Mouse (Mus musculus) hindbrain, postnatal 0 days (tissue): ENCODE measurements around the gene Gucy1a1. TPM values are rescaled to one million over a fixed set of nuclear protein-coding genes. Genes with fewer than 3 reads are reported as not detected.
A peak's percentile ranks its signal among the peaks of the same experiment; 100 is the strongest.
"Not testable (repeated sequence)": the region's sequence is repeated elsewhere in the genome, so short reads cannot be mapped to it uniquely, and the experiment has no call there.

ENCODE experiments used
- ATAC-seq: fragments of 200-750 bp; cut with Nextera tagmentation; 2 replicates; pipeline ENCODE4 v1.8.0; 2017; ENCODE audit warnings: mild to moderate bottlenecking, moderate TSS enrichment, moderate library complexity
- DNase-seq: peaks from one replicate; pipeline ENCODE4 v3.0.0-alpha.2; 2015; ENCODE audit warnings: low spot score
- H3K27ac ChIP-seq: fragments of 300-500 bp; sonication (generic); 2 replicates; pipeline ENCODE4 v1.5.1; 2014; ENCODE audit warnings: mild to moderate bottlenecking
- H3K27me3 ChIP-seq: fragments of 300-500 bp; sonication (generic); 2 replicates; pipeline ENCODE4 v1.6.1; 2014; ENCODE audit warnings: low read length, mixed read lengths; ENCODE audit not compliant: insufficient read depth
- H3K36me3 ChIP-seq: fragments of 300-500 bp; sonication (generic); 2 replicates; pipeline ENCODE4 v1.6.1; 2014; ENCODE audit warnings: low read length, mixed read lengths; ENCODE audit not compliant: insufficient read depth
- H3K4me1 ChIP-seq: fragments of 300-500 bp; sonication (generic); 2 replicates; pipeline ENCODE4 v1.6.1; 2014; ENCODE audit warnings: antibody characterized with exemption, low read length, mixed read lengths; ENCODE audit not compliant: insufficient read depth
- H3K4me2 ChIP-seq: fragments of 300-500 bp; sonication (generic); 2 replicates; pipeline ENCODE4 v1.6.1; 2014; ENCODE audit warnings: low read depth, mild to moderate bottlenecking, low read length, moderate library complexity, mixed read lengths
- H3K4me3 ChIP-seq: fragments of 300-500 bp; sonication (generic); 2 replicates; pipeline ENCODE4 v1.5.1; 2014; ENCODE audit warnings: low read length
- H3K9ac ChIP-seq: fragments of 300-500 bp; sonication (generic); replicated peaks from 2 replicates; pipeline ENCODE4 v1.6.1; 2014; ENCODE audit warnings: mild to moderate bottlenecking, low read length, moderate library complexity, mixed read lengths
- H3K9me3 ChIP-seq: fragments of 300-500 bp; sonication (generic); 2 replicates; pipeline ENCODE4 v1.6.1; 2016; ENCODE audit warnings: low read length, mixed read lengths
- CTCF ChIP-seq: IDR thresholded peaks from 2 replicates; pipeline ENCODE4 v1.5.1; 2016; ENCODE audit warnings: antibody characterized with exemption, control low read depth, low read depth
- WGBS: fragments of 180-500 bp; shearing (Covaris S2); extraction: QIAGEN DNeasy Blood & Tissue Kit; methylation state at CpG from one replicate; pipeline ENCODE4 v1.1.7; 2014; 5-methylcytosine and 5-hydroxymethylcytosine counted together
- polyA plus RNA-seq: library from polyadenylated mRNA; unstranded; fragments of >200 nt; fragmentation: Nextera tagmentation; extraction: Ambion mirVana; gene quantifications from 2 replicates; pipeline ENCODE4 v1.2.1, GENCODE M21; 2015
- total RNA-seq: library from RNA; depleted of rRNA; stranded (reverse); fragments of >200 nt; gene quantifications from 2 replicates; pipeline ENCODE4 v1.2.3, GENCODE M21; 2014

The Gucy1a1 gene
- total and polyA plus RNA-seq, 2 experiments from 2014 or later = 27.6 to 43.4 TPM

DNA sequence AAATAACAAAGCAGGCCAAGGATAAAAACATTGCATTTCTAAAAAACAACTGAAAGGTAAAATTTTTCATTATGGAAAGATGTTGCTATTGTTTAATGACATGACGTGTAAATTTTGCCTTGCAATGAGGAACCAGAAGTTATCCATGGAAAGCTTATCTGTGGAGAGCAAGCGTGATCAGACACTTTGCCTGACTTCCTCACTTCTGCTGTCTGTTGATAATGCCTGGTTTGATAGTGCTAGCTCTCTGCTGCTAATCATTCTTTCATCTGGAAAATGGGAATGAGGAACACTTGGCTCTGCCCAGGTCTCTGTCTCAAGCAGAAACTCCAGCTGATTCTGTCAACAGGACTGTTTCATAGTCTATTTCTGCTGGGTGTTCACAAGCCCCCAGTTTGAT lies 20.3 kb upstream of the Gucy1a1 start:
- Histone ChIP-seq H3K9me3 (no peaks in the 10 kb centered on the region), H3K4me2 (no peak overlapping the region), H3K27ac (no peak overlapping the region), H3K4me3 (no peak overlapping the region), H3K36me3 (no peaks in the 10 kb centered on the region), H3K9ac (no peak overlapping the region), H3K4me1 (no peaks in the 10 kb centered on the region), H3K27me3 (no peaks in the 10 kb centered on the region)
- DNase-seq (no peak), ATAC-seq (no peak)
- no peak for TF ChIP-seq CTCF
- 92% methylated on average over 2 of the region's 2 CpGs for WGBS

DNA sequence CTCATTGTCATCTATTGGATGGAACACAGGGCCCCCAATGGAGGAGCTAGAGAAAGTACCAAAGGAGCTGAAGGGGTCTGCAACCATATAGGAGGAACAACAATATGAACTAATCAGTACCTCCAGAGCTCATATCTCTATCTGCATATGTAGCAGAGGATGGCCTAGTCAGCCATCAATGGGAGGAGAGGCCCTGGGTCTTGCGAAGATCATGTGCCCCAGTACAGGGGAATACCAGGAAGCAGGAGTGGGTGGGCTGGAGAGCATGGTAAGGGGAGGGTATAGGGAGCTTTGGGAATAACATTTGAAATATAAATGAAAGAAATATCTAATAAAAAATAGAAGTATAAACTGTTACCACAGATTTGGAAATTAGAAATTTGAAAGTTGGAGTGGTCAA lies 17.4 kb upstream of the Gucy1a1 start:
- H3K9me3 ChIP-seq, H3K4me3 ChIP-seq, ATAC-seq, H3K9ac ChIP-seq, H3K4me2 ChIP-seq, DNase-seq, H3K27ac ChIP-seq, H3K27me3 ChIP-seq, H3K36me3 ChIP-seq, H3K4me1 ChIP-seq: not testable (repeated sequence)
- WGBS = 89% methylated on average over 1 of the region's 1 CpGs

DNA sequence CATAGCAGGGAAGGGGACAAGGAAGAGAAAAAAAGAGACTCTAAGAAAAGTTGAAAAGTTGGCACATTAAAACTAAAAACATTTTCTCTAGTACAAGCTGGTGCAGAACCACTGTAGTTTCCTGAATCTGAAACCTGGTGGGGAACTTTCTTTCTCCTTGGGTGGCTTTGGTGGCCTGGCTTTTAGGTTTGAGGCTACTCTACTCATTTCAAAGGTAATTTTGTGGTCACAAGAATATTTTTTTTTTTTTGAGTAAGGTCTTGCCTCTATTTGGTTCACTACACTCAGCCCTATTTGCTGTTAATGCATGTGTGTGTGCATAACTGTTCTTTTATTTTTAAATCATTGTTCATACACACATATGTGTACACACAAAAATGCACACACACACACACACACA lies 389 bp upstream of the Gucy1a1 start:
- H3K27ac ChIP-seq = no peak overlapping the region
- no peaks in the 10 kb centered on the region for H3K9me3 ChIP-seq
- no peaks in the 10 kb centered on the region for H3K27me3 ChIP-seq
- no peaks in the 10 kb centered on the region for H3K4me1 ChIP-seq
- H3K4me2 ChIP-seq = peak overlapping the region; percentile 95
- no peak overlapping the region for H3K9ac ChIP-seq
- H3K4me3 ChIP-seq = peak overlapping the region; percentile 64
- TF ChIP-seq CTCF = no peak
- ATAC-seq (no peak), DNase-seq (no peak)
- H3K36me3 ChIP-seq = no peaks in the 10 kb centered on the region

DNA sequence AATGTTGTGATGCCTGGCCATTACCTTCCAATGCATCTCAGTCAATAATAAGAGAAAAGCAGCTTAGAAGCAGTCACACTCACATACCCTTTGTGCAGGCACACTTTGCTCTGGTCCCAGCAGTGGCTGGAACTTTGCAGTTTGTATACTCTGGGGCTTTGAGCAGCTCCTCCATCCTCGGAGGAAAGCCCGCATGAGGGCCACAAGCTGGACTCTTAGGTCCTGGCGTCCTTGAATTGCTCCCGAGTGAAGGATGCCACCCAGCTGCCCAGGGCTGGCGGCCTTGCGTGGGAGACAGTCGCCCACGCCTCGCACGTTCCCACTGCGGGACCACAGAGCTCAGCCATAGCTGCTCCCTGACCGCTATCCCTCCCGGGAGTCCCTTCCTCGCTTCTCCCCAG lies 864 bp downstream of the Gucy1a1 start:
- H3K36me3 ChIP-seq = no peaks in the 10 kb centered on the region
- no peaks in the 10 kb centered on the region for H3K9me3 ChIP-seq
- H3K4me3 ChIP-seq = peak overlapping the region; percentile 64
- H3K9ac ChIP-seq = peak overlapping the region; percentile 63
- no peak for TF ChIP-seq CTCF
- H3K27me3 ChIP-seq = no peaks in the 10 kb centered on the region
- H3K4me1 ChIP-seq = no peaks in the 10 kb centered on the region
- H3K27ac ChIP-seq = peak overlapping the region; percentile 60
- ATAC-seq (peak; percentile 64), DNase-seq (peak; percentile 5)
- H3K4me2 ChIP-seq = peak overlapping the region; percentile 95
- 2% methylated on average over 14 of the region's 14 CpGs for WGBS

DNA sequence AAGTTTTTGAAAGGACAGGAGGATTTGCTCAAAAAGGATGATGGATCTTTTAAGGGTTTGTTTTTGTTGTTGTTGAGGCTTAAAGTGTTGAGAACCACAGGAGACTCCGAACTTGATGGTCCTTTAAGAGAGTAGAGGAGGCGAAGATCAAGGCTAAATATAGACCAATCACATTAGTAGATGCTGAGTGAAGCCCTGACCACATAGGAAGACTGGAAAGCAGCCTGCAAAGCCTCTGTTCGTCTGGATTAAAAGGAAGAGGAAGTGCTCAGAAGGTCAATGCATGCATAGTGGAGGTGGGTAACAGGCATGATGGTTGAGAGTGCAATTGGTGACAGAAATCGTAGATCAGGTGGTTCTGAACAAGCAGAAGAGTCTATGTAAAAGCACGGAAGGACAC lies 4.8 kb downstream of the Gucy1a1 start:
- Histone ChIP-seq H3K9me3 (no peaks in the 10 kb centered on the region), H3K4me3 (no peak overlapping the region), H3K4me1 (no peaks in the 10 kb centered on the region), H3K27ac (no peak overlapping the region), H3K9ac (no peak overlapping the region), H3K36me3 (no peaks in the 10 kb centered on the region), H3K4me2 (no peak overlapping the region), H3K27me3 (no peaks in the 10 kb centered on the region)
- ATAC-seq = no peak
- no peak for DNase-seq
- 65% methylated on average over 5 of the region's 5 CpGs for WGBS
- no peak for TF ChIP-seq CTCF

DNA sequence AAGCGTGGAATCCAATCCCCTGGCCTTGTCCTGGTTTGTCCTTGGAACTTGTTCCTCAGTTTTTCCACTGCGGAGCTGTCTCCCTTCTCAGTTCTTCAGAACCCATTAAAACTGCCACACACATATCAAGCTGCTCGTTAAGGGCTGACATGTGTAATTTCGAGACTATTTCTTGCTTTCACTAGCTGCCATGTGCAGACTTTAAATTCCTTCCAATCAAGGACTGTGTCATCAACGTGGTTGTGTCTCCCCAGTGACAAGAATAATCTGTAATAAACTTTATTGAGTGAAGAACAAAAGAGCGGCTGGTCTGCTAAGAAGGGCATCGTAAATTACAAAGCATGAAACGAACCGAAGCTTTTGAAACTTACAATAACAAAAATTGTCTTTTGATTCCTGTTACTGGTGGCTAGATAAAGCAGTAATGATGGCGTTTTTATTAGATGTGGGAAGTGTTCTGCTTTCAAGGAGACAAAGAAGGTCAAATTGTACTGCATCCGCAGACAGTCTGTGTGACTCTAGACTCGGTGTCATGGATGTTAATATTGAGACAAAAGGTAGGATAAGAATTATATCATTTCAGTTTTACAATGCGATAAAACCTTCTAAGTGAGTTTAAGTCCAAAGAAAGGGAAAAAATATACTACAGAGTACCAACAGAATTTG lies 7.5 kb downstream of the Gucy1a1 start:
- DNase-seq = no peak
- Histone ChIP-seq H3K4me3 (no peak overlapping the region), H3K4me2 (no peak overlapping the region), H3K9me3 (no peaks in the 10 kb centered on the region), H3K27ac (no peak overlapping the region), H3K9ac (no peak overlapping the region), H3K27me3 (no peaks in the 10 kb centered on the region), H3K4me1 (no peaks in the 10 kb centered on the region), H3K36me3 (no peaks in the 10 kb centered on the region)
- TF ChIP-seq CTCF = no peak
- WGBS = 58% methylated on average over 13 of the region's 13 CpGs
- no peak for ATAC-seq

DNA sequence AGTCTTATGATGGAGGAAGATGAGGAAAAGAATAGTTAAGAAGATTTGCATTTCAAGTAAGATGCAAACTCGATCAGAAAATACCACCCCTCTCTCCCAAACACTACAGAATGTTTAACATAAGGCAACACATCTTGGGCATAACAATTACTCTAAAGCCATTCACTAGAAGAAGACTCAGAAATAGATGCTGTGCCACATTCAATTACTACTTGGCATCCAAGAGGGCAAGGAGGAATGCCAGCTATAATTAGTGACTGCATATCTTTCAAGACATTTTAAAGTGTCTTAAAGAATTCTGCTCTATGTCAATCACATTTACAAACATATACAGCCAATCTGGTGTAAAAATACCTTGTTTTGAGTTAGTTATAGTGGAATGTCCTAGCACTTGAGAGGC lies 10.1 kb downstream of the Gucy1a1 start:
- DNase-seq (no peak), ATAC-seq (no peak)
- Histone ChIP-seq H3K27ac (no peak overlapping the region), H3K27me3 (no peaks in the 10 kb centered on the region), H3K9ac (no peak overlapping the region), H3K4me2 (no peak overlapping the region), H3K4me1 (no peaks in the 10 kb centered on the region), H3K4me3 (no peak overlapping the region), H3K9me3 (no peaks in the 10 kb centered on the region), H3K36me3 (no peaks in the 10 kb centered on the region)
- 70% methylated on average over 1 of the region's 1 CpGs for WGBS
- TF ChIP-seq CTCF = no peak
